Mouse (Mus musculus) CD8-positive naive resting alpha-beta T cell, adult 2 months (primary cell): ENCODE data around the gene H2-Q6.
A peak's percentile ranks its signal among the peaks of the same experiment; 100 is the strongest.
"Not testable (repeated sequence)": the region's sequence is repeated elsewhere in the genome, so short reads cannot be mapped to it uniquely, and the experiment has no call there.

Experiments
- DNase-seq, 2 experiments: peaks; one replicate each; pipeline ENCODE4 v3.0.0; 2022; ENCODE audit warnings: low read depth in 2 of 2, low spot score in 2 of 2

Gene H2-Q6

GRCm38 (mm10) chr17:35424624-35425416 is at the start of gene H2-Q6:
Gene H2-Q6, plus strand, starts transcription at chr17:35424850.
- peak; percentile 49 to 55 for DNase-seq

- peak; percentile 95 to 96 for DNase-seq
Measured at GRCm38 (mm10) chr17:35379369-35379728, 45.3 kb upstream of the H2-Q6 start, which contains the start of gene H2-Q4. Gene H2-Q4, plus strand, starts transcription at chr17:35379617.

DNA sequence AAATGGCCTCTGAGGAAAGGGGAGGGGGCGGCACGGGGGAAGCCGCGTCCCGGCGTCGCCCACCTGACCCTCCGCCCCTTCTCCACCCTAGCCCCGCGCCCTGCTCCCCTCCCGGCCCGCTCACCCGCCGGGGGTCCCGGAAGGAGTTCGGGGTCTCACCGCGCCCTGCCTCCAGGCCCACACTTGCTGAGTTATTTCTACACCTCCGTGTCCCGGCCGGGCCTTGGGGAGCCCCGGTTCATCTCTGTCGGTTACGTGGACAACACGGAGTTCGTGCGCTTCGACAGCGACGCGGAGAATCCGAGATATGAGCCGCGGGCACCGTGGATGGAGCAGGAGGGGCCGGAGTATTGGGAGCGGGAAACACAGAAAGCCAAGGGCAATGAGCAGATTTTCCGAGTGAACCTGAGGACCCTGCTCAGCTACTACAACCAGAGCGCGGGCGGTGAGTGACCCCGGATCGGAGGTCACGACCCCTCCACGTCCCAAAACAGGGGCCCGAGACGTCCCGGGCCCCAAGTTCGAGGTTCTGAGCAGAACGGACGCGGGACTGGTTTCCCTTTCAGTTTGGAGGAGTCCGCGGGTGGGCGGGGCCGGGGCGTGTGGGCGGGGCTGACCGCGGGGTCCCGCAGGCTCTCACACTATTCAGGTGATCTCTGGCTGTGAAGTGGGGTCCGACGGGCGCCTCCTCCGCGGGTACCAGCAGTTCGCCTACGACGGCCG is 44.8 kb upstream of the H2-Q6 start:
- peak; percentile 37 to 42 for DNase-seq

DNA sequence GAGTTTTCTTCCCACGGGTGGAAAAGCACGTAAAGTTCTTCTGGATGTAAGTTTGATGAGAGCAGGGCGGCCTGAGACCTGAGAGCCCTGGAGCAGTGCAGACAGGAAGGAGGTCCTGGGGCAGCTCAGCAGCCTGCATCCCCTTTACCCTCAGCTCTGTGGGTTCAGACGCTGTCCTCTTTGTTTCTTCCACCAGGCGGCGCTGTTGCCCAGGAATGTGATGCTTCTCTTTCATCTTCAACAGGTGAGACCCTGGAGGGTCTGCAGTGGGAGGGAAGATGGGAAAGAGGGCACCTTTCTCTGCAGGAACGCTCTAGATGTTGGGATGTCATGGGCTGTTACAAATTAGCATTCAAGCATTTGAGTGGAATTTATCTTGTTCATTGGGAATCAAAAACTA is 34.9 kb upstream of the H2-Q6 start:
- peak; percentile 55 to 67 for DNase-seq

DNA sequence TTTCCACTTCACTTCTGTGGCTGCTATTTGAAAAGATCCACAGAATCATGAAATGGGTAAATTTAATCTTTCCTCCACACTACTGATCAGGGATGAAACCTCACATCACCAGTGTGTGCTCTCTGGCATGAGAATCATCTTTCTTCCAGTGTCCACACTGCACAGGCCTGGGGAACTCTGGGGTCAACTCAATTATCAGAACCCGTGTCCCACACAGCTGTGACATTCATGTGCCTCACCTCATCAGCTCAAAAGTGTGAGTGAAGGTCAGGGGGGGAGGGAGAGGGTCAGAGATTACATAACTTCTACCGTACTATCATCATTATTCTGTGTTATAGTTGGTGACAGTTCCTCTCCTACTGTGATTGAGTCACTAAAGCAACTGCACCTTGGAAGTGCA is 32.0 kb upstream of the H2-Q6 start:
- DNase-seq = not testable (repeated sequence)

- not testable (repeated sequence) for DNase-seq
Measured at GRCm38 (mm10) chr17:35393864-35394800, 30.5 kb upstream of the H2-Q6 start.

DNA sequence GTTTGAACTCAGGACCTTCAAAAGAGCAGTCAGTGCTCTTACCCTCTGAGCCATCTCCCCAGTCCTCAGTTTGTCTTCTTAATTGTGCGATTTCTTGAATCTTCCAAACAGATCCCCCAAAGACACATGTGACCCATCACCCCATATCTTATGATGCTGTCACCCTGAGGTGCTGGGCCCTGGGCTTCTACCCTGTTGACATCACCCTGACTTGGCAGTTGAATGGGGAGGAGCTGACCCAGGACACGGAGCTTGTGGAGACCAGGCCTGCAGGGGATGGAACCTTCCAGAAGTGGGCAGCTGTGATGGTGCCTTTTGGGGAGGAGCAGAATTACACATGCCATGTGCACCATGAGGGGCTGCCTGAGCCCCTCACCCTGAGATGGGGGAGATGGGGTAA is 27.7 kb upstream of the H2-Q6 start:
- DNase-seq = not testable (repeated sequence)

GRCm38 (mm10) chr17:35413057-35413456 is 11.6 kb upstream of the H2-Q6 start:
- DNase-seq = not testable (repeated sequence)

DNA sequence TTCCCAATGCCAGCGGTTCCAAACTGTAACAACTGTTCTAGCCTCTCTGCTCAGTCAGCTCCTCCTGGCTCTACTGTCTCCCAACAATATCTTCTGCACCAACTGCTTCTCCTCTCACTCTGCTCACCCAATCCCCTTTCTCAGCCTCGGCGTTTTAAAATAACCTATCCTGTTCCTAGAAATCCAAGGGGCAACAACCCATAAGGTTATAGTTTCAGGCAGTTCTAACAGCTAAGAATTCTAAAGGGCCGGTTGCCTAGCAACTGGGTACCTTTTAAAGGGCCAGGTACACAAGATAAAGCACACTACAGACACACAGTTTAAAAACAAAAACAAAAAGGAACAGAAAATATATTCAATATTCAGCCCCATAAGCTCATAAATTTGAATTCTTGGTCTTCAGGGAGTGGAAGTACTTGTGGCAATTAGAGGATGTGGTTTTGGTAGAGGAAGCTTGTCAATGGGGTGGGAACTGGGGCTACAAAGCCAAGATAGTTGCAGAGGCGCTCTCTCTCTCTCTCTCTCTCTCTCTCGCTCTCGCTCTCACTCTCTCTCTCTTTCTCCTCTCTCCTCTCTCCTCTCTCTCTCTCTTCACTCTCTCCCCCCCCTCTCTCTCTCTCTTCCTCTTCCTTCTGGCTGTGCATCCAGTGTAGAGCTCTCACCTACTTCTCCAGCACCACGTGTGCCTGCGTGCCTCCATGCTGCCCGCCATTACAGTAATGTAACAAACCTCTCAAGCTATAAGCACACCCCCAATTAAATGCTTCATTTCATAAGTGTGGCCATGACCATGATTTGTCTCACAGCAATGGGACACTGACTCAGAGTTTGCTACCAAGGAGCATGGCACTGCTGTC is 9.1 kb upstream of the H2-Q6 start:
- DNase-seq = not testable (repeated sequence)

DNA sequence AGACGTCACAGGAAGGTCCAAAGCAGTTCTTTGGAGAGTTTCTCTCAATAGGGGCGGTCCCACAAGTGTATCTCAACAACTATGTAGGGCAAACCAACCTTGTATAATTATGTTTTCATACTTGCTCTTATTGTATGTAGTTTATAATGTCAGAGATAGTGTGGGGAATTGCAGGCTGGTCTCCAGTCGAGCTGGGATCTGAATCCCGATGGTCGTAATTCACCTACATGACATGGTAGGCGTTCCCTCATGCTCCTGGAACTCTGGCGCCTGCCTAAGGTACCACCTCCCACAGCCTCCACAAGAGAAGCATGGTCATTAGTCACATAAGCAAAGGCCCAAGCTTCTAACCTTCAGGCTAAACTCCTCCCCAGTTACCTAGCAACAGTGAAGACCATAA is 5.9 kb upstream of the H2-Q6 start:
- DNase-seq = no peak

GRCm38 (mm10) chr17:35419564-35419963 is 5.1 kb upstream of the H2-Q6 start:
- not testable (repeated sequence) for DNase-seq

GRCm38 (mm10) chr17:35420206-35420810 is 4.3 kb upstream of the H2-Q6 start:
- DNase-seq = peak in 1 of 2 experiments; percentile 70

- not testable (repeated sequence) for DNase-seq
Measured at GRCm38 (mm10) chr17:35421331-35421730, 3.3 kb upstream of the H2-Q6 start.

DNA sequence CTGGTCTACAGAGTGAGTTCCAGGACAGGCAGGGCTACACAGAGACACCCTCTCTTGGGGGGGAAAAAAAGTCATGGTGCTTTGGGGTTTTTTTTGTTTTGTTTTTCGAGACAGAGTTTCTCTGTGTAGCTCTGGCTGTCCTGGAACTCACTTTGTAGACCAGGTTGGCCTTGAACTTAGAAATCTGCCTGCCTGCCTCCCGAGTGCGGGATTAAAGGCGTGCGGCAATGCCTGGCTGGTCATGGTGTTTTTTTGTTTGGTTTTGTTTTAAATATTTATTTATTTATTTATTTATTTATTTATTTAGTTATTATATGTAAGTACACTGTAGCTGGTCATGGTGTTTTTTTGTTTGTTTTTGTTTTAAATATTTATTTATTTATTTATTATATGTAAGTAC is 2.3 kb upstream of the H2-Q6 start:
- DNase-seq = not testable (repeated sequence)

DNA sequence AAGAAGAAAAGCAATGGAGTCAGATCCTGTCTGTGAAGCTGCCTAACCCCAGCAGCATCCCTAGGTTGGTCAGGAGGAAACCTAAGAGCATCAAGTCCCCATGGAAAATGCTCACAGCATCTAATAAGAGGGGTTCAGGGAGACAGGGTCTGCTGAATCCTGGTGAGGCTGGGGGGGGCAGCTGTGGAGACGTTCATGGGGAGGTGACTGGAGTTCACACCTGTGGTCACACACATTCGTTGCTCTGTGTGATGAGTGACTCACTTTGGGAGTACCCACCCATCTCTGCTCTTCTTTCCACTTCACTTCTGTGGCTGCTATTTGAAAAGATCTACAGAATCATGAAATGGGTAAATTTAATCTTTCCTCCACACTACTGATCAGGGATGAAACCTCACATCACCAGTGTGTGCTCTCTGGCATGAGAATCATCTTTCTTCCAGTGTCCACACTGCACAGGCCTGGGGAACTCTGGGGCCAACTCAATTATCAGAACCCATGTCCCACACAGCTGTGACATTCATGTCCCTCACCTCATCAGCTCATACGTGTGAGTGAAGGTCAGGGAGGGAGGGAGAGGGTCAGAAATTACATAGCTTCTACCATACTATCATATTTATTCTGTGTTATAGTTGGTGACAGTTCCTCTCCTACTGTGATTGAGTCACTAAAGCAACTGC is 1.4 kb upstream of the H2-Q6 start:
- DNase-seq = not testable (repeated sequence)

DNA sequence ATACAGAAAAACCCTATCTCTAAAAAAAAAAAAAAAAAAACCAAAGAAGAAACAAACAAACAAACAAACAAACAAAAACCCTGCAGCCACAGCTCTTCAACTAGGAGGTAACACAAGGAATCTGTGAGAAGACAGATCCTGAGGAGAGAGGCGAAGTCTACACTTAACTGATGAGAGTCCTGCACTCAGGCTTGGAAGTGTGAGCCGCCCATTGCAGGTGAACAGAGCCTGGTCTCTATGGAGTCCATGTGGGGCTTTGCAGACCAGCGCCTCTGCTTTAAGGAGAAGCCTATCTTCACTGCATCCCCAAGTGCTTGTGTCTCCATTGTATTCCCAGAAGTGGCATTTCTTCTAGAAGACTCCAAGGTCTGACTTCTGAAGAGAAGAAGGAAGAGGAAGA is 544 bp upstream of the H2-Q6 start:
- DNase-seq = not testable (repeated sequence)

- not testable (repeated sequence) for DNase-seq
Measured at GRCm38 (mm10) chr17:35425474-35425873, 824 bp downstream of the H2-Q6 start.

- not testable (repeated sequence) for DNase-seq
Measured at GRCm38 (mm10) chr17:35428883-35429282, 4.2 kb downstream of the H2-Q6 start.

GRCm38 (mm10) chr17:35430671-35431070 is 6.0 kb downstream of the H2-Q6 start:
- not testable (repeated sequence) for DNase-seq
